Mouse (Mus musculus) c-Kit-positive CD71-negative TER-119-negative erythroid progenitor cells, embryonic 14.5 days (primary cell): ENCODE data around the gene Tacc3.

ENCODE experiments used
- DNase-seq: peaks from one replicate; pipeline ENCODE4 v3.0.0-alpha.2; 2013; ENCODE audit warnings: low read depth

Tacc3 gene

DNA sequence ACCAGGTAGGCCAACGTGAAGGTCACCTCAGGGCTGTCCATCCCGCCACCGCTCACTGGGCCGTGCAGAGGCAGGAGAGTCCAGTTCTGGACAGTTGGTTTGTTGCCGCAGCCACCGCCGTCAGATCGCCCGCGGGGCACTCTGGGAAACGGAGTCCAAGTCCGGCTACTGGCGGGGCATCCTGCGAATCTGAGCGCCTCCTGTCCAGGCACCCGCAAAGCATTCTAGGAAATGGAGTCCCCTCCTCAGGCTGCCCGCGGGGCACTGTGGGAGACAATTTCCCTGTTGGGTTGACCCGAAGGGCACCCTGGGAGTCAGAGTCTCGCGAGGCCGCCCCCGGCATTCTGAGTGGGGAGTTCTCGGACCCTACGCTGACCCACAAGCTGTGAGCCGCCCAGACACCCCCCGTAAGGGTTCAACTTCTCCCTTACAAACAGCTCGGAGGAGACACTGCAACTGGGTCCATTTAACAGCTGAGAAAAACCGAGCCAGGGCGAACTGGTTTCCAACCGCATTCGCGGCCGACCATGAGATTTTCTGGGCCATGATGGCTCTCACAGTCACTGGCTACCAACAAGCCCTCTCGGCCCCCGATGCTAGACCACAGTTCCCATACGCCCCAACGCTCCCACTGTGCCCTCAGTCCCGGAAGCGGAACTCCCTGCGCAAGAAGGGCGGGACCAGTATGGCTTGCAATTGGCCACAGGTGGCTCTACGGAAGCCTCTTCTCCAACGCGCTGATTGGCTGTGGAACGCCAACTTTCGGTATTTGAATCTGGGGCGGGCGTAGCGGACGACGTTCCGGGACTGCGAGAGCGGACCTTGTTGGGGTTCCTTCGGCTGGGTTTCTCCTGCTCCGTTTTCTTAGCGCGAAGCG lies at the start of gene Tacc3, which contains the start of gene Tmem129:
Gene Tacc3, plus strand, starts transcription at position 342 of the 877 bp plus-strand sequence.
Gene Tmem129, minus strand, starts transcription at position 630 of the 877 bp plus-strand sequence.
- DNase-seq, result peak; percentile 96

DNA sequence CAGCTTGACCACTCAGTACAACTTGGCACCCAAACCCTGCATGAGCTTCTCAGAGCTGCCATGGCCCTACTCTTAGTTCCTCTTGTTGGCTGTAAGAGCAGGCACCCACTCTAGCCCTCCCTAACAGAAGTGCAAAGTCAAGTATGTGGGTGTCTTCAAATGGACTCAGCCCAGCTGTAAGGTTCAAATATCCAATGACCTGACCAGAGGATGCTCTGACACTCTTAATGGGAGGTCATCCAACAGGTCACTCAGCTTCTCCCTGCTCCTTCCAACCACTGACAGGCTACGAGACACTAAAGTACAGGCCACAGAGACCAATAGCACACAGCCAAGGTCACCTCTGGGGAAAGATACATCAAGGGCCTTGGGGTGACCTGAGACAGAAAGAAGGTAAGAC lies 48.7 kb upstream of the Tacc3 start:
- DNase-seq, result no peak

DNA sequence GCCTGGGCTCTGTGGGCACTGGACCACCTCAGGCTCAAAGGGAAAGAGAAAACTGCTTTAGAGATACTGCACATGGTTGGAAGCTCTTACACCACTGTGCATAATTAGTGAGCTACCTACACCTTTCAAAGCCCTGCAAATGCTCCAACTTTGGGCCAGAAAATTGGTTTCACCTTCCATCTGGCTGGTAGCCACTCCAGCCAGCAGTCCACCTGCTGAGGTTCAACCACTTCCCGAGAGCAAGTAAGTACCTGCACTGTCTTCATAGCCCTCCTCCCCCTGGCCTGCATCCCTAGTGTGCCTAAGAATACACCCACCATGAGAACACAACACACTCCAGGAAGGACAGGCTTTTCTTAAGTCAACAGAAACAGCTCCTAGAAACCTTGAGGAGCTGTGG lies 46.1 kb upstream of the Tacc3 start:
- DNase-seq, result no peak

DNA sequence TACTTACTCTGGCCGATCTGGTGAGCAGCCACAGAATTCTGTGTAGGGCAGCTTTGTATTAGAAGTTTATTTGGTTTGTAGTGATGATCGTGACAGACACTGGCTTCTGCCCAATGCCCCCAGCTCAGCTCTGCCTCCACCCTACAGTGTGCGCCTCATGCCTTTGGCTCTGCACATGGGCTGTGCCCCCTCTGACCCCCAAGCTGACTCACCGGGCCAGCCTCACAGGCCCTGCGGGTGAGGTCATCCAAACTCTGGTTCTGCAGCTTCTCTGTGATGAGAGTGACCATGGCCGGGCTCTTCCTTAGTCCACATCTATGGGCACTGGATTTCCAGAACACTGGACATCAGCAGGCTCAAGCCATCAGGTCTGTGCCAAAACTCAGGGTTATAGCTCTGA lies 43.5 kb upstream of the Tacc3 start:
- no peak for DNase-seq

DNA sequence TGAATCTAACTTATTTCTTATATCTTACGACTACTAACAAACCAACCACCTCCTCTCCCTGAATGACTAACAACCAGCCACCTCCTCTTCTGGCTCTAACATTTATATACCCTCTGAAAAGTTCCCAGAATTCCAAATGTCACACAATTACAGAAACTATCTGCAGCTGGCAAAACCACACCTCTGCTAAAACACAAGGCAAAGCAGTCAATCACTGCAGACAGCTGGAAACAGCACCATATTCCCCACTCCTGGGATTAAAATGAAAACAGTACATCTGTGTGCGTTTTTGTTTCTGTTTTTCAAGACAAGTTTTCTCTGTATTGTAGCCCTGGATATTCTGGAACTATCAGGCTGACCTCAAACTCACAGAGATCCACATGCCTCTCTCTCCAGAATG lies 35.3 kb upstream of the Tacc3 start:
- no peak for DNase-seq

DNA sequence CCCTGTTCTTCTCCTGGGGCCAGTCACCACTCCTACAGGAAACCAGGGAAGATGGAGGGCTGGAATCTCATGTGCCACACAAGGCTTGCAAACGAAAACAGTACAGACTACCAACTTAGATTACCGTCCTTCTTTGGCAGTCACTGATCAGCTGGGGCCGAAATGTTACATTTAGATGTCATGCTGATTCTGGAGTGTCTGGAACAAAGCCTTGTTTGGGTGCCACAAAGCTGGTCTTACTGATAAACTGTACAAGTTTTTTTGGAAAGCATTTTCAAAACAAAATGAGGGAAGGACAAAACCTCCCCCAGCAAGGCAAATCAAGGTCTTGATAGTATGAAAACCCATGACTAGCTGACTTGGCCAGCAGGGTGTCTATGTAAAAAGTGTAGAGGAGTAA lies 34.2 kb upstream of the Tacc3 start:
- no peak for DNase-seq

DNA sequence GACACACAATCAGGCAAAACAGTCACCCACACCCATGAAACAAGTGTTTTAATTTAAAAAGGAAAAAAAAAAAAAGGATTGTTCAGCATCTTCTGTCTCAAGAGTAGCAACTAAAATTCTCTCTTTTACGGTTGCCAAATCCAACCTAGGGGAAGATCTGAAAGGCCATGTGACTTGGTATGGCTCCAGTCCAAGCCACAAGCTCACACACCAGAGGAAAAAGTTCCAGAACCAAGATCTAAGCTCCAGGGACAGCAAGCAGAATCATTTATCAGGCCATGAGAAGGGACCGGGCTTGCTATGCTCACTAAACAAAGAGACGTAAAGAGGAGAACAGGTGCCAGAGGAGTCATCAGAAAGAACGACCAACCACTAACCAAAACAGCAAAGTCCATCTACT lies 30.0 kb upstream of the Tacc3 start:
- no peak for DNase-seq

DNA sequence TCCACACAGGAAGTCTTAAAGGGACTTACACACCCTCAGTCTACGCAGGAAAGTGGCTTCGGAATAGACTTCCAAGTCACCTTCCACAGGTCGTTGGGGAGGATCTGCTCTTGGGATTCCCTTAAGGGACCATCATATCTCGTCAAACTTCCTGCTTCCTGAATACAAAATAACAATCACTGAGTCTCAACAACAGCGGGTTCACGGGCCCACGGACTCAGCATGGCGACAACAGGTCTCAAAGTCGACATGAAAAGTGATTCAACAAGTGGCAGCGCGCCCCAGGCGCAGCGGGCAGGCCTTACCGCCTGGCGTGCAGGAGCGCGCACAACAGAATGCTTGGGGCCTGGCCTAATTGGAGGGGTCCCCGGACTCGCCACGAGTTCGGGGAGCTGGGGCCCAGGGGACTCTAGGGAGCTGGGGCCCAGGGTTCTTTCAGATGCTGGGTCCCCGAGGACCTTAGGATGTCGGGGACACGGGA lies 29.1 kb upstream of the Tacc3 start:
- peak; percentile 46 for DNase-seq

DNA sequence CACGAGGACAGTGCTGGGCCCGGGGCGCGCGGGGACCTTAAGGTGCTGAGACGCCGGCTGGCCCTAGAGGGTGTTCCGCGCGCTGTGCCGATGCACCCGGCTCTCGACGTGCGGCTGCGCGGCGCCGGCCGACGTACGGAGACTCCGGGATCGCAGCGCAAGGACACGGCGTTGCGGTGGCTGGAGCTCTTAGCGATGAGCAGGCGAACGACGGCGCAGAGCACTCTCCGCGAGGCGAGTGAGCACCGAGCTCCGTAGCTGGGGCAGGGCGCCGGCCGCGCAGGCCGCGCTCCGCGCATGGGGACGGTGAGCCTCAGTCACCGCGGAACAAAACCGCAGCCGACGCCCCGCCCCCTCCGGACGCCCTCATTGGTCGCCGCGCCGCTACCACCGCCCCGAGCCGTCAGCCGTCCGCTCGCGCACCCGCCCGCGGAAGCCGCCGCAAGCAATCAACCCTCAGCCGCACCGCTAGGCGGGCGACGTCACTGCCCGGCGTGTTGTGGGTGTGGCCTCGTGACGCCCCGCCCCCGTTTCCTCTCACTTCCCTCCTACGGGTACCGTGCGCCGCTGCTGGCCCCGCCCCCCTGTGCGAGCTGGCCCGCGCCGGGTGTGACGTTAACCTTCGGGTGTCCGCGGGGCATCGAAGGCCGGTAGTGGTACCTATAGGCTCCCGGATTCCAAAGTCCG lies 28.5 kb upstream of the Tacc3 start, which contains the start of the genes Fam53a and Gm9903:
Gene Fam53a, minus strand, starts transcription at position 335 of the 687 bp plus-strand sequence.
Gene Gm9903, plus strand, starts transcription at position 625 of the 687 bp plus-strand sequence.
- peak; percentile 93 for DNase-seq

DNA sequence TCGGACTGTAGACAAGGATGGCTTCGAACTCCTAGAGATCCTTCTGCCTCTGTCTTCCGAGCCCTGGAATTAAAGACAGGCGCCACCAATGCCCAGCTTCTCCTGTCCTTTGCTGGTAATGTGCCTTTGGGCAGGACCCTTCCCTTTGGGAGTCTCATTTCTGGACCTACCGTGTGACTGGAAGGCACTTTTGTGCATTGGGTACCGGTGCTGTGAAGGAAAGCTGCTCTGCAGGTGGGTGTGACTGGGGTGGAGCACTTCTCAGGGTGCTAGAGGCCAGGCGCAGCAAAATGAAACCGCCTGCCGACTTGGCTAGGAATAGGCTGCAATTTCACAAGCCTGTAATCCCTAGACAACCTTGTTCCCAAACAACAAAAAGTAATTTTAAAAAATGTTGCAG lies 27.9 kb upstream of the Tacc3 start:
- no peak for DNase-seq

DNA sequence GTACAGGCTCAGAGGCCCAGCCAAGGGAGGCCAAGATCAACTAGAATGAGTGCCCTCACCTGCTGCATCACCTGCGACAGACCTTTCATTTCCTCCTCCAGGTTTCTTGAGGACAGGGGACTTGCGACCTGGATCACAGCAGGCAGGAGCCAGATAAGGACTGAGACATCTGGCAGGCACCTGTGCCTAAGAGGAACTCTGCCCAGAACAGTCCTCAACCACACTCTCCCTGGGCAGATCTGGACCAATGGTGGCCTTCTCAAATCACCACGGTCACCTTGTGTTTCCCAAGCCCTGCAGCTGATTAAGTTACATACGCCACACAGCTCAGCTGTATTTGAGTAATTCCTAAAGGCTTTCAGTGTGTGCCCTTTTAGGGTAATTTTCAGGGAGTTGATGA lies 27.3 kb upstream of the Tacc3 start:
- DNase-seq, result no peak

DNA sequence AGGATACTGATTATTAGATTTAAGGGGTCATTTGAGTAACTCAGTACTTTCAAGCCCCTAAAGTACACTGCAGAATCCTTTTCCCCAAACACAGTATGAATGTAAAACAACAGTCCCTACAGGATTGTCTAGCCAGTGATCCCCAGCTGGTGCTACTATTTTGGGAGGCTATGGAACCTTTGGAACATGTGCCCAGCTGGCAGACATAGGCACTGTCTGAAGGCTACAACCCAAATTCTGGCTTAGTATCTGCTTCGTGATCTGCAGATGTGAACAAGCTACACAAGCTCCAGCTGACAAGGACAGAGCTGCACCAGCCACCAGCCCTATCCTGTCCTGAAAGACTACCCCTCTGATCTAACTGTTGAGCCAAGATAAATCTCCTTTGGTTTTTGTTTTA lies 25.4 kb upstream of the Tacc3 start:
- DNase-seq, result no peak

DNA sequence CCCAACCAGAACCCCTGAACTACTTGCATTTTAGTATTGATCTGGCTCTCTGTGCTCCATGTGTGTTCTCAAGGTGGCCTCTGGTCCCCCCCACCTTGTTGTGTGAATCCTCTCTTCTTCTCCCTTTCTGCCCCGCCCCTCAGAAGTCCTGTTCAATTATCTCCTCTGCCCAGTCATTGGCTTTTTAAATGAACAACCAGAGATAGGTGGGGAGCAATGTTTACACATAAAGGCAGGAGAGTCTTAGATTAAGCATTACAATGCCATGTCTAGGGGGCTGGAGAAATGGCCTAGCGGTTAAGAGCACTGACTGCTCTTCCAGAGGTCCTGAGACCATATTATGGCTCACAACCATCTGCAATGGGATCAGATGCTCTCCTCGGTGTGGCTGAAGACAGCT lies 22.6 kb upstream of the Tacc3 start:
- DNase-seq, result no peak

DNA sequence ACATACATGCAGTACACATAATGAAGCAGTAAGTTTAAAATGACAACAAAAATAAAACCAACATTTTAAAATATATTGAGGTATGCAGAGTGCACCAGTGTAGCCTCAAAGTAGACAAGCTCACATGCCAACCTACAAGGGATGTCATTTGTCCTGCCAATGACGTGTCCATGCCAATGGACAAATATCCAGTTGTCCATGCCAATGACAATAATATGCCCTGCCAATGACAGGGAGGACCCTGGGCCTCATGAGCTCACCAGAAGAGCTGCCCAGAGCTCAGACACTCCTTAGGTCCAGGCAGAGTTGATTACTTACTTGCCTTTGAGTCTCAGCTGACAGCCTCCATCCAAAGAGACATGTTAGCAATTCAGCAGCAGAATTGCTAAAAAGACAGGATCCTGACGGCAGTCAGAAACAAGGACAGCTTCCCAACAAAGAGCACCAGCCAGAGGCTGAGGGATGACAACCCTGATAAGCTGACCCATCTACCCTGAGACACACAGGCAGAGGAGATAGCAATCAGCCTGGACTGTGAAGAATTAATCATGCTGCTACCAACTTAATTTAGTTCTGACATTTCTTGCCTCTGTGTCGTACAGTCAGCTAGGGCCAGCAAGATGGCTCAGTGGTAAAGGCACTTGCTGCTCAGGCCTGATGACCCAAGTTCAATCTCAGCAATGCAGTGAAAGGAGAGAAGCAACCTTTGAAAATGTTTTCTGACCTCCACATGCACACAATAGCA lies 20.1 kb upstream of the Tacc3 start:
- DNase-seq, result no peak

DNA sequence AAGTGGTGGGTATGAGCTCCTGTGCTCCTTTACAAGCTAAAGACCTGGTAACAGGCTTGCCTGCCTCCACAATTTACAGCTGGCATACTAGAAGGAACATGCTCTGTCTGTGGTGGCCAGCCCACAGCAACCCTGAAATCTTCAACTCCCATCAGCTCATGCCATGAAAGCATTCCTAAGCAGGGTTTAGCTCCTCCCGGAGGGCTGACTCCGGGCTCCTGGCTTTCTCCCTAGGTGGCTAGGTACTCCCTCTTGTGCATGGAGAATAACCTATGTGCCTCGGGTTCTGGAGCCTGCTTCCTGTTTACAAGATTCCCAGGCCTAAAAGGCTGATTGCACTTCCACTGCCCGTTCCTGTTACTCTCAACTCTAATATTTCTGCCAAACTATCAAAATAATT lies 19.1 kb upstream of the Tacc3 start:
- DNase-seq, result no peak

DNA sequence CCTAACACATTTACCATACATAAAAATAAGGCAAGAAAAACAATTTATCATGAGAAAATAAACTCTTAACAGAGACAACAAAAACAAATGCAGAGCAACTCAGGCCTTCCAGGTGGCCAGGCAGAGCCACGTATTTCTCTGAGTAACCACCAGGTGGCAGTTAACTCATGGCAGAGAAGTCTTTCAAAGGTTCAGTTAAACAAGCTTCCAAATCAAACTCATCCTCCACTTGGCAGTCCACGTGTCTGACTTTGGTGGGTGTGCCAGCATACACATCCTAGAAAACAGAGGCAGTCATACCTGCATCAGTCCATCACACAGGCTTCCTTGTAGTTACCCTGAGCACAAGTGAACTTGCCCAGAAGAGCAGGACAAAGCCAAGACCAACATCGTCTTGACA lies 17.3 kb upstream of the Tacc3 start:
- no peak for DNase-seq

DNA sequence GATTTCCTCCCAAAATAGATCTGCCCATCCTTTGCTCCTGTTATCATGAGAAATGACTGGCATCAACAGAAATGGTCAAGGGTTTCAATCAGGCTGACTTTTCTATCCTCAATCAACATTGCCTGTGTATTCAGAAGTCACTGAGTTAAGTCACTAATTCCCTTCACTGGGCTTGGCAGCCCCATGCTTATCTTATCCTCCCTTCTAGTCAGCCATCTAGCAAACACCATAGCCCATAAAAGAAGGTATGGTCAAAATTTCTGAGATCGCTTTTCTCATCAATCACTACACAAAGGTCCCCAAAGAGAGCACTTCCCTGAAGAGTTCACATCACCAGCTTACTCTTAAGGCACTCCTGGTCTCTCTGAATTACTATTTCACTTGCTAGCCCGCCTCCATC lies 6.9 kb upstream of the Tacc3 start:
- DNase-seq, result no peak

DNA sequence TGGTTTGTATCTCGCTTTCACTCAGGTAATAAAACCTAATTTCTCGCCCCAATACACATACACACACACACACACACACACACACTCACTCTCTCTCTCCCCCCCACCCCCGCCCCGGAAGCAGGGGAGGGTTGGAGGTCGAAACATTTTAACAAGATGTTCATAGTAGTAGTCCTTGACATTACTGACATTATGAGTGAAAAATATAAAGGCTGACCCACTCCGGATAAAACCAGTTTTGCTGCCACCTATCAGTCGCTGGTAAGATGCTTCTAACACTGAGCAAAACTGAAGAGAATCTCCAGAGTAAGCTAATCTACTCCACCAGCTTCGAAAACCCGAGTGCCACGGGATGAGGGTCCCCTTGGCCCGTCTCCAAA lies 6.4 kb upstream of the Tacc3 start:
- no peak for DNase-seq

DNA sequence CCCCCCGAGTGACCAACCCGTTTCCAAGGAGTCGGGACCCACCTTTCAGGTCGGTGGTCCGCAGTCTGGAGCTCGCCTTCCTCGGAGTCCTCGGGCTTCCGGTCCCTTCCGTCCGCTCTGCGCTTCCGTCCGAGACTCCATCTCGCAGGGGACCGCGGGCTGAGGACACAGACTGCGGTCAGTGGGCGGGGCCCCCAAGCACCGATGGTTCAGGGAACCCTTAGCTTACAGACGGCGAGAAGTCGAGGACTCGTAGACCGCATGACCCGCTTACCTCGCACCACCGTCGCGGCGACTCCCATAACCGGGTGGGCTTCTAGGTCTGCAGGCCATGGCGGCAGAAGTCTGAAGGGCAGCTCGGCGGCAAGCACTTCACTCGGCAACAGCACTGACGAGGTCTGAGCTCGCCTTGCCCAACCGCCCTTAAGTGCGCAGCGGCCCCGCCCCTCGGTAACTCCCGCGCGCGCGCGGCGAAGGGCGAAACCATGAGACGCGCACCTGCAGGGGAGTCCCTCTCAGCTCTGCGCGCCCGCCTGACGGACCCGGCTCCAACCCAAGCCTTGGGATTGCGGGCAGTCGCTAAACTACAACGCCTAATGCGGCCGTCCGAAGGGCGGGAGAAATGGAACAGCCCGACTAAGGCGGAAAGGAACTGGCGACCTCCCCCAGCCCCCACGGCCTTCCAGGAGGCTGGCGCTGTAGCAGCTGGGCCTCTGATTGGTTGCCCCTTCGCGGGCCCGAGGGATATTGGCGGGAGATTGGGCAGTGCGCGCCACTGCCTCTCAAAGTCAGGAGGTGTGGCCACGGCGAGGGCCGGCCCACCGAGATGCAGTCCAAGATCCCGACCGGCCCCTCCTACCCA lies 5.8 kb upstream of the Tacc3 start, which contains the start of gene Slbp:
Gene Slbp, minus strand, starts transcription at position 654 of the 862 bp plus-strand sequence.
- peak; percentile 93 for DNase-seq

DNA sequence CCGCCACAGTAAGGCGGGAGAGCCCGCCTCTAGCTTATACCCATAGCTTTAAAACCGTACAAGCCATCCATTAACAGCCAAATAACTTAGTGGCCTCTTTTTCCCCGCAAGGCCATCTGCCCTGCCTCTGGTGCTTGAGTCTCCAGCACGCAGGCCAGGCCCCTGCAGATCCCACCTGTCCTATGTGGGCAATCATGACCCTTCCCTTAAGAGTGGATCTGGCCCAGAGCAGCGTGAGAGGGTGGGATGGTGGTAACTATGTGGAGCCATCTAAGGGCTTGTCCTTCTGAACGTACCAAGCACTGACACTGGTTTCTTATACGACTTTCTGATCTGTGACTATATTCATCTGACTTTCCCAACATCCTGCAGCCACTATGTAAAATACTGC lies 5.2 kb upstream of the Tacc3 start:
- no peak for DNase-seq

DNA sequence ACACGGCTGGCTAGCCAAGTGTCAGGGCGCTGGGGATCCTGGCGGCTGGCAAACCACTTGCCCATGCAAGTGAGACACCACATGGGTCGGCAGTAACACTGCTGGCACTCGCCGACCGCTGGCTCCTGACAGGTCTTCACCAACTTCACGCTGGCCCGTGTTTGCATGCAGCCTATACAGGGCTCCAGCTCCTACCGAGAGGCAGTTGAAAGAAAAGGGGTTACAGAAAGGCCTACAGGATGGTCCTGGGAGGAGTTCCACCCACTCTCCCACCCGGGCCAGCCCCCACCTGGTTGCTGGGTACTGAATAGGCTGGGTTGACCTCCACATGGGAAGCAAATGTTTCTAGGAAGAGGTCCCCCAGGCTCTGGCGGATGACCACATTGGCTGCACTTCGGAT lies 3.5 kb upstream of the Tacc3 start:
- no peak for DNase-seq
